Mouse (Mus musculus) limb, embryonic 11.5 days (tissue): ENCODE data around the gene Scimp. TPM values are rescaled to one million over a fixed set of nuclear protein-coding genes. Genes with fewer than 3 reads are reported as not detected.
A peak's percentile ranks its signal among the peaks of the same experiment; 100 is the strongest.
"Not testable (repeated sequence)": the region's sequence is repeated elsewhere in the genome, so short reads cannot be mapped to it uniquely, and the experiment has no call there.

Experiments used
- ATAC-seq: fragments of 200-750 bp; cut with Nextera tagmentation; 2 replicates; pipeline ENCODE4 v1.8.0; 2017; ENCODE audit warnings: low read depth; ENCODE audit not compliant: insufficient number of reproducible peaks, low FRiP score, low TSS enrichment
- DNase-seq: peaks from one replicate; pipeline ENCODE4 v3.0.0-alpha.2; 2015; ENCODE audit warnings: low spot score
- H3K27ac ChIP-seq: fragments of 300-500 bp; sonication (generic); replicated peaks from 2 replicates; pipeline ENCODE4 v1.5.1; 2014; ENCODE audit warnings: low read depth, mild to moderate bottlenecking, low read length
- H3K27me3 ChIP-seq: fragments of 300-500 bp; sonication (generic); 2 replicates; pipeline ENCODE4 v1.6.1; 2014; ENCODE audit warnings: mild to moderate bottlenecking, low read length, mixed read lengths; ENCODE audit not compliant: control insufficient read depth, insufficient read depth
- H3K36me3 ChIP-seq: fragments of 300-500 bp; sonication (generic); 2 replicates; pipeline ENCODE4 v1.6.1; 2014; ENCODE audit warnings: mild to moderate bottlenecking, low read length, moderate library complexity, mixed read lengths; ENCODE audit not compliant: control insufficient read depth, insufficient read depth
- H3K4me1 ChIP-seq: fragments of 300-500 bp; sonication (generic); 2 replicates; pipeline ENCODE4 v1.6.1; 2014; ENCODE audit warnings: low read length, mixed read lengths; ENCODE audit not compliant: control insufficient read depth, insufficient read depth
- H3K4me2 ChIP-seq: fragments of 300-500 bp; sonication (generic); 2 replicates; pipeline ENCODE4 v1.6.1; 2014; ENCODE audit warnings: low read depth, mild to moderate bottlenecking, moderate library complexity; ENCODE audit not compliant: severe bottlenecking
- H3K4me3 ChIP-seq: fragments of 300-500 bp; sonication (generic); 2 replicates; pipeline ENCODE4 v1.5.1; 2014; ENCODE audit warnings: low read depth, low read length
- H3K9ac ChIP-seq: fragments of 300-500 bp; sonication (generic); 2 replicates; pipeline ENCODE4 v1.6.1; 2014; ENCODE audit warnings: mild to moderate bottlenecking, low read length
- H3K9me3 ChIP-seq: fragments of 300-500 bp; sonication (generic); 2 replicates; pipeline ENCODE4 v1.6.1; 2016; ENCODE audit warnings: low read length; ENCODE audit not compliant: control insufficient read depth
- WGBS: fragments of 180-500 bp; shearing (Covaris S2); extraction: QIAGEN DNeasy Blood & Tissue Kit; methylation state at CpG from one replicate; pipeline ENCODE4 v1.1.7; 2014; 5-methylcytosine and 5-hydroxymethylcytosine counted together
- polyA plus RNA-seq: library from polyadenylated mRNA; unstranded; fragments of >200 nt; fragmentation: Nextera tagmentation; extraction: Ambion mirVana; gene quantifications from 2 replicates; pipeline ENCODE4 v1.2.1, GENCODE M21; 2014

The Scimp gene
- polyA plus RNA-seq, 1 experiment from 2014 or later, result not detected

DNA sequence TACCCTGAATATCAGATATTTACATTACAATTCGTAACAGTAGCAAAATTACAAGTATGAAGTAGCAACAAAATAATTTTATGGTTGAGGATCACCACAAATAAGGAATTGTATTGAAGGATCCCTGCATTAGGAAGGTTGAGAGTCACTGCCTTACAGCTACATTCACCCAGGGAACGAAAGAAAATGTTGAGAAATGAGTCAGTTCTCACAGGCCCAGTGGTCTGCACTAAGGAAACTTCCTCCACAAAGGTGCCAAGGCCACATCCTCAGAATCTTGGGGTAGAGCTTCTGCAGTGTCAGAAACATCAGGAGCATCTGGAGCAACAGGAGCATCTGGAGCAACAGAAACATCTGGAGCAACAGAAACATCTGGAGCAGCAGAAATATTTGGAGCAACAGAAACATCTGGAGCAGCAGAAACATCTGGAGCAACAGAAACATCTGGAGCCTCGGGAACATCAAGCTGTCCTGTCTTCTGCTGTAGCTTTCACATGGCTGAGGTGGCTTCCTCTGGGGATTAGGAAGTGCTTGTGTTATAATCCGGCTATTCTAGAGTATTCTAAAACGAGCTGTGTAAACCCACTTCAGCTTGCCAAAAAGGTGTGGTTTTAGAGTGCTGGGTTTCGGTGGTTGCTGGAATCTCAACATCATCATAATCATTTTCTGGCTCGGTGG, 21.4 kb downstream of the Scimp start:
- Histone ChIP-seq H3K27ac (no peak overlapping the region), H3K36me3 (no peaks in the 10 kb centered on the region), H3K4me3 (no peak overlapping the region), H3K9me3 (no peaks in the 10 kb centered on the region), H3K4me2 (no peak overlapping the region), H3K27me3 (no peaks in the 10 kb centered on the region), H3K4me1 (no peaks in the 10 kb centered on the region), H3K9ac (no peak overlapping the region)
- WGBS, result 79% methylated on average over 7 of the region's 7 CpGs
- ATAC-seq, result no peak
- no peak for DNase-seq

DNA sequence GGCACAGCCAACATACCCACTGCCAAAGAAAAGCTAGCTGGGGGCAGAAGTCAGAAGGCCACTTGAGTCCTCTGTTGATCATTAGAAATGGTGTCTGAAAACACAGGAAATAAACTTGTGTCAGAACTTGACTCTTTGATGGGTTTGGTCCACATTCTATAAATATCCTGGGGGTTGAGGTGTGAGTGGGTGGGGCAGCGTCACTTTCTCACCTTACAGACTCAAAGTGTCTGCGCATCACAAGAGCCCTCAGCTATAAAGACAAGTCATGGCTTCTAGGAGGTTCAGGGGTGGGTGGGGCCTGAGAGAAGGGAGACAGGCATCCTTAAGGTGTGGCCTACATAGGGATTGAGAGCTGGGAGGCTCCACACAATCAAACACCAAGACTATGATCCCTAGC, 22.0 kb downstream of the Scimp start:
- WGBS, result 81% methylated on average over 2 of the region's 2 CpGs
- Histone ChIP-seq H3K4me1 (no peaks in the 10 kb centered on the region), H3K36me3 (no peaks in the 10 kb centered on the region), H3K4me2 (no peak overlapping the region), H3K27me3 (no peaks in the 10 kb centered on the region), H3K27ac (no peak overlapping the region), H3K4me3 (no peak overlapping the region), H3K9me3 (no peaks in the 10 kb centered on the region), H3K9ac (no peak overlapping the region)
- DNase-seq, result no peak
- no peak for ATAC-seq

GRCm38 (mm10) chr11:70788972-70789655, 23.3 kb downstream of the Scimp start:
- Histone ChIP-seq H3K36me3 (no peaks in the 10 kb centered on the region), H3K9ac (no peak overlapping the region), H3K27ac (no peak overlapping the region), H3K4me3 (no peak overlapping the region), H3K4me1 (no peaks in the 10 kb centered on the region), H3K4me2 (no peak overlapping the region), H3K27me3 (no peaks in the 10 kb centered on the region), H3K9me3 (no peaks in the 10 kb centered on the region)
- ATAC-seq, result no peak
- DNase-seq, result no peak
- WGBS, result 92% methylated on average over 10 of the region's 10 CpGs

DNA sequence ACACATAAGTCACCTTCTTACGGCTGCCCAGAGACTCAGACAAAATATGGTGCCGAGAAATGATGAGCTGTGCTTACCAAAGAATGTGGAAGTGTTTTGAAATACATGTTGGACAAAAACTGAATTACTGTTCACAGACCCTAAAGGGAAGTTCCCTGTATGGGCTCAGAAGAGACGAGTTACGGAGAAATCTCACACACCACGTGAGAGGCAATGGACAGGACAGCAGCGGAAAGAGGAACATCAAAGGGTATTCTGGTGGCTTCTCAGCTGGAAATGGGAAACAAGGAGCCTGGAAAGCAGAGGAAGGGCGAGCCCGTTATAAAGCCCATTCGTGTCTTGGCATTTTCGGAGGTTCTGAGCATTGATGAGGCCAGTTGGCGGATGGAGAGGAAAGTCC, 25.3 kb downstream of the Scimp start:
- H3K9me3 ChIP-seq, result no peaks in the 10 kb centered on the region
- H3K4me1 ChIP-seq, result no peaks in the 10 kb centered on the region
- no peak overlapping the region for H3K9ac ChIP-seq
- H3K27me3 ChIP-seq, result no peaks in the 10 kb centered on the region
- no peak overlapping the region for H3K4me3 ChIP-seq
- ATAC-seq (no peak), DNase-seq (no peak)
- H3K36me3 ChIP-seq, result no peaks in the 10 kb centered on the region
- H3K4me2 ChIP-seq, result no peak overlapping the region
- H3K27ac ChIP-seq, result no peak overlapping the region
- 61% methylated on average over 11 of the region's 11 CpGs for WGBS

DNA sequence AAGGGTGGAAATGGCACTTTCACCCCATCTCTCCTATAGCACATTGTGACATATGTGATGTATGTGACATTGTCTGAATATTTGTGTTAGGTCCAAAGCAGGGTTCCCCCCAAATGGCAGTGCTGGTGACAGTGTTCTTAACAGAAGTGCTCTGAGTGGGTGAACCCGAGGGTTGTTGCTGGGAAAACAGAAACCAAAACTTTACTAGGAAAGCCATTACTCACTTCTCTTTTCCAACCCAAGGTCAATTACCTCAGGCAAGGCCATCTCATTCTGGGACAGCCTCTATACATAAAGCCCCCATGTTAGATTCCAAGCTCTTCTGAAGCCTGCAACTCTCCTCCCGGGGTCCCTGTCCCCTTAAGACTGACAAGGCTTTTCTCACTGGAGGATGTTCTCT, 26.5 kb downstream of the Scimp start:
- Histone ChIP-seq H3K4me3 (no peak overlapping the region), H3K27me3 (no peaks in the 10 kb centered on the region), H3K9me3 (no peaks in the 10 kb centered on the region), H3K4me2 (no peak overlapping the region), H3K9ac (no peak overlapping the region), H3K36me3 (no peaks in the 10 kb centered on the region), H3K27ac (no peak overlapping the region), H3K4me1 (no peaks in the 10 kb centered on the region)
- DNase-seq, result no peak
- no peak for ATAC-seq
- 69% methylated on average over 2 of the region's 2 CpGs for WGBS

- not testable (repeated sequence) for H3K4me1 ChIP-seq, H3K4me2 ChIP-seq, H3K4me3 ChIP-seq, H3K27me3 ChIP-seq, H3K36me3 ChIP-seq, H3K27ac ChIP-seq, ATAC-seq, H3K9ac ChIP-seq, DNase-seq, H3K9me3 ChIP-seq
- 35% methylated on average over 6 of the region's 6 CpGs for WGBS
These were observed 34.3 kb downstream of the Scimp start for GRCm38 (mm10) chr11:70778058-70778457.

DNA sequence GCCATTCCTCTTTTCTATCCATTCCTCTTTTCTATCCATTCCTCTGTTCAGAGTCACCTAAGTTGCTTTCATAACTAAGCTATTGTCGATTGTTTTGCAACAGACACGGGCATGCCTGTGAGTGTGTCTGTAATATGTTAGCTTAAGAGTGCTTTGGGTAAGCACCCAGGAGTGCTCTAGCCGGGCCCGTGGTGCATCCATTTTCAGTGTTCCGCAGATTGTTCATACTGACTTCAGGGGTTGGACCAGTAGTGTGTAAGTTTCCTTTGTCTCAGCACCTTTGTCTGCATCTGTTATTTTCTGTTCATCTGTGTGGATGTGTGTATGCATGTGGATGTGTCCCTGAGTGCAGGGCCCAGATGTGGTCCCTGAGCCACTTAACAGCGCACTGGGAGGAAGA, 34.8 kb downstream of the Scimp start:
- H3K27me3 ChIP-seq, result no peaks in the 10 kb centered on the region
- H3K4me2 ChIP-seq, result no peak overlapping the region
- H3K4me1 ChIP-seq, result no peaks in the 10 kb centered on the region
- ATAC-seq, result no peak
- 68% methylated on average over 6 of the region's 6 CpGs for WGBS
- H3K9ac ChIP-seq, result no peak overlapping the region
- no peaks in the 10 kb centered on the region for H3K9me3 ChIP-seq
- DNase-seq, result no peak
- no peak overlapping the region for H3K27ac ChIP-seq
- H3K4me3 ChIP-seq, result no peak overlapping the region
- H3K36me3 ChIP-seq, result no peaks in the 10 kb centered on the region

DNA sequence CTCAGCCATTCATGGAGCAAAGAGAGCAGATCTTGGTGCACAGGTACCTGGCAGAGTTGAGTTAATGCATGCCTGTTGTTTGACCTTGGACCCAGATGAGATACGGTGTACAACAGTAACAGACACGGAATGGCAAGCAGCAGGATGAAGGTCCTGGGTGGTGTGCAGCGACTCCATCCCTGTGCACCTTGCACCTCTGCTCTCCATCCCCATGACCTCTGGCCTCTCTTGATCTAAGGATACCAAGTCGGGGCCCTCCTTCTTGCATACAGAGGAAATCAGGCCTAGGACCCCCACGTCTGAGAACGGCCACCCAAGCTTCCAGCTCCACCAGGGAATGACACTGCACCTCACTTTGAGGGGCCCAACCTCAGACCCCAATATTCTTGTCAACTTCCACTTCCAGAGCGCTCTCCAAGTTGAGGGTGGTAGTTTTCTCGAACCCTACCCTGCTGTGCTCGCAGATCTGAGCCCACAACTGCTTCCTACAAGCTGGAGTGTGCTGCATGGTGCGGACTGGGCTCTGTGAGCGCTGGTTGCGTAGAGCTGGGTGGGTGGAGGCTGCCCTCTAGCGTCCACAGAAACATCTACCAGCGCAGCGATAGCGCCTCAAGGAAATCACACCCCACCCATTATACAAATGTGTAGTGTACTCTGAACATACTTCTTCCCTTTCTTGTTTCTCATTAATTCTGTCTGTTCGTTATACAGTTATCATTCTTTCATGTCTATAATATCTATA, 35.4 kb downstream of the Scimp start:
- H3K27ac ChIP-seq, result no peak overlapping the region
- no peaks in the 10 kb centered on the region for H3K27me3 ChIP-seq
- peak; percentile 81 for DNase-seq
- WGBS, result 28% methylated on average over 17 of the region's 17 CpGs
- no peaks in the 10 kb centered on the region for H3K4me1 ChIP-seq
- peaks cover 3% of the 10 kb centered on the region; the same call in 1 of the 2 replicates for H3K36me3 ChIP-seq
- no peak overlapping the region for H3K4me3 ChIP-seq
- H3K9ac ChIP-seq, result no peak overlapping the region
- no peak overlapping the region for H3K4me2 ChIP-seq
- H3K9me3 ChIP-seq, result no peaks in the 10 kb centered on the region
- ATAC-seq, result no peak
